Mouse (Mus musculus): ENCODE measurements around the gene Gm39566.

DNA sequence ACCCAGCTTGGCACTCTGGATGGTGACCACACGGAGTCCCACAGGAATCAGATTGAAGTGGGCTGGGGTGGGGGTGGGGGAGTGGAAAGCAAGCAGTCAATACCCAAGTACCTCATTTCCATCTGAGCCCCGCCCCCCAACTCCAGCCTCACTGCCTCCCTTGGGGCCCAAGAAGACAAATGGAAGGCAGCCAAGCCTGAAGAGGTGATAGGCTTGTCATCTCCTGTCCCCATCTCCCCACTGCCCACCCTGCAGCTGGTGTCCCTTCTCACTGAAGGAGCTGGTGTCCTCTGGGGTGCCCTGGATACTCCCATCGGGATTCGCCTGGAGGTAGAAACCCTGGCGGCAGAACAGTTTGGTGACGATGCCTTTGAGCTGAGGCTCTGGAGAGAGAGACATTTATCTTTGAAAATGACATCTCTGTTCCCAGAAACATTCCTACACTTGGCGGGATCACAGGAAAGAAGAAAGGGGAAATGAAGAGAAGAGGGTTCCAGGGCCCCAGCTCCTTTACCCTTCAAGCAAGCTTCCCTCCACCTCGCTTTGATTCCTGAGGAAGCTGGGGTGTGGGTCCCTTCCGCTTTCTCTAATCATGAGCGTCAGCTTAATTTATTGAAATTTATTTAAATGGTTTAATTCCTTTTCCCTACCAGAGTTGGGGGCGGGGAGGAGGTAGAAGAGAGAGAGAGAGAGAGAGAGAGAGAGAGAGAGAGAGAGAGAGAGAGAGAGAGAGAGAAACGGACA lies 15.5 kb downstream of the Gm39566 start:
- TF ChIP-seq CTCF (IDR thresholded peaks at IDR 0.05; ENCODE audit: extremely low read depth, insufficient read length, insufficient replicate concordance, low read depth, low read length) = no peak
- no peak for TF ChIP-seq POLR2A (IDR thresholded peaks at IDR 0.05; ENCODE audit: low read depth, low read length)
